Mouse (Mus musculus) kidney, postnatal 14 days (tissue): Measurements from ENCODE around the gene Gm21987.

Experiments used
- DNase-seq: peaks from one replicate; pipeline ENCODE4 v3.0.0; 2022; ENCODE audit warnings: mixed read lengths

Gene Gm21987

DNA sequence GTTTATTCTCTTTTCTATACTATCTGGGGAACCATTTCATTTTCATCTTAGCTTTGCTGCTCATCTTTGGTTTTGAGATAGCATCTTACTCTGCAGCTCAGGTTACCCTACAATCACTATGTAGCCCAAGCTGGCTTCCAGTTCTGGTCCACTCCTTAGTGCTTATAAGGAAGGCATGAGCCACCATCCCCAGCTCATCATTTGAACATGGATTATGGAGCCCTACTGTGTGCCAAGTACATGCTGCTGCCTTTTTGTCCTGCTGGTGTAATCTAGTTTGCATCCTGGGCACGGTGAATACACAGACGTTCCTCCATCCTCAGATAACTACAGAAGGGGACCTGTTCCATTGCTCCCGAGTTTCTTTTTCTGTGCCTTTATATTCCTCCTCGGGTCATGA is 26.0 kb downstream of the Gm21987 start:
- DNase-seq: no peak

DNA sequence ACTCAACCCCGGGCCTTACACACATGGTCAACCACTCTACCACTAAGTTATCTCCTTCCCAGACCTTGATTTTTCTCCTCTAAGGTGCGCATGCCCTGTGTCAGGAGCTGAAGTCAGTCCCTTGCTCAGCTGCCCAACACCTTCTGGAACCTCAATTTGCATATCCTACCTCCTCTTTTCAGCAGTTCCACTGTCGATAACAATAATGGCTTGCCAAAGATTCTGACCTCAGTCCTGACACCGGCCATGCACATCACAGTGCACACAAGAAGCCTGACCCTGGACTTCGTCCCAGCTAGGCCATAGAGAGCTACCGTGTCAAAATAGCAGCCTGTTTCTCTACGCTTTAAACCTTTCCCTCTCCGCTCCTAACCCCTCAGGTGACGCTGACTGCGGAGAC is 26.6 kb downstream of the Gm21987 start:
- DNase-seq: no peak

DNA sequence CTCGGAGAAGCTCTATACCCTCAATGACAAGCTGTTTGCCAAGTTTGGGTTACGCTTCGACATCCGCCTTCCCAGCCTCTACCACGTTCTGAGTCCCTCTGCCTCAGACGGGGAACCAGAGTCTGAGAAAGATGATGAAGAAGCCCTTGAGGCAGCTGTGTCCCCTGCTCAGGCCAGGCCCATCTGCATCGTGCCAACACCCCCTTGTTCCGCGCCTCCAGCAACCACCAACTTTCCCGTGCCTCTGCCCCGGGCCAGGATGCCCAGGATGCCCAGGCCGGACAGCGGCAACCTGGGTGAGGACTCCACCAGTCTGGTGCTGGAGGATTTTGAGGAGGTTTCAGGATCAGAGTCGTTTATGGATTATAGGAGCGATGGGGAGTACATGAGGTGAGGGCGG is 27.1 kb downstream of the Gm21987 start:
- DNase-seq: no peak

DNA sequence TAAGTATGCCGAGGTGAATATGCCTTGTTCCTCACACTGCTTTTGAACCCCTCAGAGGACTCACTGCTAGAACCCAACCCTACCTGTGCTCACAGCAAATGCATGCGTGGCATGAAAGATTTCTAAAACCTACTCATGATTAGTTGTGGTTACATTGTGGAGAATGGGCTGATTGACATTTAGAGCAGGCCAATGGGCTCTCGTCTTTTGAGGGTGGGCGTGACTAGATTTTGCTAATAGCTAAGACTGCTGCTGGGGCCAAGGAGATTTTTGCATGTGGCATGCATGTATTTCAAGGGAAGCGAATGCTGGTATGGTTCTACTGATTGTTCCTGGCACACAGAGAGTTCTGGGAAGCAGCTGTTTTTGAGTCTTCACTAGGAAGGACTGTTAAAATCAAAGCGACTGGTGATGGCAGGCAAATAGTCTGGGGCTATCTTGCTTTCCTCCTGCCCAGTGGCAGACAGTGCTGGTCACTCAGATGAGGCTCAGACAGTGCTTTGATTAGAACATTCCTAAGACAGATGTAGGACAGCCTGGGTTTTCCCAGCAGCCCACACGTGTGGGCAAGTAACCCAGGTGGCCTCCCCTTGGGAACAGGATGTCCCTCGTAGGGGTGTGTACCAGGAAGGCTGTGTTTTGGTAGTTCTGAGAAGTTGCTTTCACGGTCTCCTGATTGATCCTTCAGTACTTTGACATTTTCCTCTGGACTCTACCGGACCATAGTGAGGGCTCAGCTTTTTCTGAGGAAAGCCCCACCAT is 27.7 kb downstream of the Gm21987 start:
- DNase-seq: no peak

DNA sequence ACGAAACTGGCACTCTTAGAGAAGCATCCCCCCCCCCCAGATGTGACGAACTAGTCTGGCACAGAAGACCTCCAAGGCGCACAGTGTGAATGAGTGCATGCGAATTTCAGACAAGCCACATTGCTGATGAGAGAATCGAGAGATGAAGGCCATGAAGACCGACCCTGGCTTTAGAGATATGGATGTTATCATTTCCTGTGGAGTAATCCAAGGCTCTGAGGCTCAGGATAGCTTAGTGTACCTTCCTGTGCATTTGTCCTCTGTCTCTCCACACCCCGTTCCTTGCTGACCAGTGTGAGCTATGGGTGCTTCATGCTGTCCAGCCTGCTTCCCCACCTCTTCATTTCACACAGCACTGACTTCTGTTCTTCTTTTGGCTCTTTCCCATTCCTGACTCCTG is 28.3 kb downstream of the Gm21987 start:
- DNase-seq: no peak

DNA sequence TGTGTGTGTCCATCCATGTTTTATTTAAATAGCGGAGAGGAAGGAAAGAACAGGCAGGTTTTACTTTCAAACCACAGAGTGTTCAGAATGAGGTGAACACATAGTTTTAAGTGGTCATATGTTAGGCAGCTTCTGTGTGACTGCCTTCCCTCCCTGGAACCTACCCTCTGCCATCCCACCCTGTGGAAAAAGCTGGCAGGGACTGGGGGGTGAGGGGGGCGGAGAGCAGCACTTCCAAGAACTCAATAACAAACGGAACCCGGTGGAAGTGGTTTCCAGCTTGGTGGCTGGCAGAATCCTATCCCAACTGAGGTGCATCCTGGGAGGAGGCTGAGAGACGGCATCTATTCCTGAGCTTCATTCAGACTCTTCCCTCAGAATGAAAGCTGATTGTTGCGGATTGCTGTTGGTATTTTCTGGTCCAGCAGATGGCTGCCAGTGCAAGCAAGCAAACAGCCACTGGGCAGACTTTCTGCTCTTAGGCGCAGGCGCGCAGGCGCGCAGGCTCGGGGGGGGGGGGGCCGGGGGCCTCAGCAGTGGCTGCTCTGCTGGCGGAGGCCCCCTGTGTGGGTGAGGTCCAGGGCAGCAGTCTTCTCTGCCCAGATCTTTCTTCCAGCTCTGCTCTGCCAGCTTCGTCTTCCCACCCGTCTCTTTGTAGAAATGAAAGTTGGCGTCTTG is 29.5 kb downstream of the Gm21987 start:
- peak; percentile 68 for DNase-seq

DNA sequence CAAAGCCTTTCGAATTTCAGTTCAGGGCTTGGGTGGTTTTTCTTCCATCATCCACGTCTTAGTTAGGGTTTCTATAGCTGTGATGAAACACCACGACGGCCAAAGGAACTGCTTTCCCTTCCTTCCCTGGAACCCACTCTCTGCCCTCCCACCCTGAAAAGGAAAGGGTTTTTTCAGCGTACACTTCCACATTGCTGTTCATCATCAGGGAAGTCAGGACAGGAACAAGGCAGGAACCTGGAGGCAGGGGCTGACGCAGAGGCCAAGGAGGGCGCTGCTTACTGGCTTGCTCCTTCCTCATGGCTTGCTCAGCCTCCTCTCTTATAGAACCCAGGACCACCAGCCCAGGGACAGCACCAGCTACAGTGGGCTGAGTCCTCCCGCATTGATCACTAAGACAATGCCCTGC is 30.0 kb downstream of the Gm21987 start:
- peak; percentile 31 for DNase-seq

DNA sequence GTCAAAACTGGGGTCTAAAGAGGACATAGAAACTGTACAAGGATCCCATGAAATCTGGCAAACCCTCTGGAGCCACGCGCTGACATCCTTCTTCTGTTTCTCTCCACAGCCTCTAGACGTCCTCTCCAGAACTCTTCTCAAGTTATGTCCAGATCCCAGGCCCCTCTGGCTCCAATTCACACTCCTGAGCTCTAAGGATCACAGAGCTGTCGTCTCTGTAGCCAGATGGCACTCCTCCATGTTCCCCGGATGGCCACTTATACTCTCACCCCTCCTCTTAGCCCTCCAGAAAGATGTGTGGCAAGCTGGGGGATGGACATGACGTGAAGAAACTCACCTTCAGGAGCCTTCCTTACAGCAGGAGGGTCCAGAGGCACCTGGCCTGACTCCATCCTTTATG is 30.7 kb downstream of the Gm21987 start:
- no peak for DNase-seq

DNA sequence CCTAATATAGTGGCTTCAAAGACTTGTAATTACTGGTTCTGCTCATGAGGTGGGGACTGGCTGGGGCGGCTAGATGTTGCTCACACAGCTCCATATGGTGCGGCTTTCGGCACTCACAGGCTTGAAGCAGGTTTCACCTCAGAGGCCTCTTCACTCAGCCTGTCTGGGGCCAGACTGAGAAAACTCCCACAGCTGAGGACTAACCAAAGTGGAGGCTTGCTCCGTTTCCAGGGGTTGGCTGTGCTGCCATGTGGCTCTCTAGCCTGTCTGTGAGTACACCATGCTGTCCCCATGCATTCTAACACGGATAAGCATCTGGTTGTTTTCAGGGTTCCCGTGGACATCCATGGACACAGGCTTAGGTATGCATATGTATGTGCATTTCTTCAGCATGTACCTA is 31.8 kb downstream of the Gm21987 start:
- no peak for DNase-seq

DNA sequence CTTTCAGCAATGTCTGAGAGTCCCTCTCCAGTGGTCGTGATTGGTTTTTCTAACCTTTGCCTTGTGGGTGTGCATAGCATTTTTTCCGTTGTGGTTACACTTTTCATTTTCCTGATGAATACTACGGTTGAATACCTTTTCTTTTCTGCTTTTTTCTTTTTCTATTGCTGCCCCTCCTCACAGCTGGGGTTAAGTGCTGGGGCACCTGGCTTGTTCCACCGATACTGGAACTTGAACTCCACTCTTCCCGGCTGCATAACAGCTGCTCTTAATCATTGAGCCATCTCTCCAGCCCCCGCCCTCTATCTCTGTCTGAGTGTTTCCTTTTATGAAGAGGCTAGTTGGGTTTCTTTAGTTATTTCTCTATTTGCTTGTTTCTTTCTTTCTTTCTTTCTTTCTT is 32.2 kb downstream of the Gm21987 start:
- no peak for DNase-seq

DNA sequence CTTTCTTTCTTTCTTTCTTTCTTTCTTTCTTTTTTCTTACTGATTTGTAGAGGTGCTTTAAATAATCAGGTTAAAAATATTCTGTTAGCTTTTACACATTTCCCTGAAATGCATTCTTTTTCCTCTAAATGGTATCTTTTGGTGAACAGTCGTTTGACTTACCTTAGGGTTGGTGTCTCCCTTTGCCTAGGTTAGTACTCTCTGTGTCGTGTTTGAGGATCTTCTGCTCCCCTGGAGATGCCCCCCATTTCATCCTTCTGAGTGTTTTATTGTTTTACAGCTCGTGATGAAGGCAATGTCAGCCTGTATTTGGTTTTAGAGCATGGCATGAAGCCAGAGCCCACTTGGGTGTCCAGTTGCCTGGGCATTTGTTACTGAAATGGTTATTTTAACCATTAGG is 32.7 kb downstream of the Gm21987 start:
- no peak for DNase-seq

DNA sequence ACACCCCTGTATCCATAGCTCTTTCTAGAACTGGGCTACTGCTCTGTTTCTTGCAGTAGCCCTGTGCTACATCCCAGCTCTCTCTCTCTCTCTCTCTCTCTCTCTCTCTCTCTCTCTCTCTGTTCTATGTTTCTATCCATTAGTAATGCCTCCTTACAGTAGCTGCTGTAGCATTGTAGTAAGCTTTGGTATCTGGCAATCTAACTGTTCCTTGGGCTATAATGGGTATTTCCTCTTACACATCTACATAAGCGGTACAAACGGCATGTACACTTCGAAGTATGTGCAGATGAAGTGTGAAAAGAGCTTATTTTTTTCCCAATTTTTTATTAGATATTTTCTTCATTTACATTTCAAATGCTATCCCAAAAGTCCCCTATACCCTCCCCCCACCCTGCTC is 33.1 kb downstream of the Gm21987 start:
- no peak for DNase-seq

DNA sequence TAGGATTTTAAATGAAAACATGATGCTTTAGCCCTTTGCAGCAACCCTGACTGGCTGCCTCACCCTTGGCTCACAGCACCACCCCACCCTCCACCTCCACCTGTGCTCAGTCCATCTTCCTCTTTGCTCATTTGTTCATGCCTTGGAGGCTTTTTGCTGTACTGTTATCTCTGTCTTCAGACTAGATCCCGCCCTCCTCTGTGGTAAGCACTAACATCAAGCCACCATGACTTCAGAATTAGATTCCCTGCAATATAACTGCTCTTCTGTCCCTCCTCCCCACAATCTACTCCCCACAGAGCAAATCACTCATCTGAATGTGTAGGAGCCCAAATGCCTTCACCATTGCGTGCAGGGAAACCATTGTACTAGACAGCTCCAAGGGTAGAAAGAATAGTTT is 36.8 kb downstream of the Gm21987 start:
- no peak for DNase-seq

DNA sequence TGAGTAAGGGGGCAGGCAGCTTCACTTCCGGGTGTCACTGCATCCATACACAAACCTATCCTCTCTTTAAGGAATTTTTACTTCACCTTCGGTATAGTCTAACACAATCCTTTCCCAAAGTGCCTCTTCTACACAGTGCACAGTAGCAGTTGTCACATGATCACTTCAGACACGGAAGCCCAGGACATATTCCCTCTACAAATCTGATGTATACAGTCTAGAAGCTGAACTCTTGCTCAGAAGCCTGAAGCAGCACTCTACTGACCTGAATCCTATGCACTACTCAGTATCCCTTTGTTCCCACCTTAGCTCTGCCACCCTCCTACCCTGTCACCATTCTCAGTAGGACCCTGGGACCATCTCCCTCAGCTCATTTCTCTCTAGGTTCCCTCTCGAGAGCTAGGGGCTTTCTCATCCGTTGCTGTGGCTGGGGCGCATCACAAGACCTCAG is 38.4 kb downstream of the Gm21987 start:
- DNase-seq: no peak

DNA sequence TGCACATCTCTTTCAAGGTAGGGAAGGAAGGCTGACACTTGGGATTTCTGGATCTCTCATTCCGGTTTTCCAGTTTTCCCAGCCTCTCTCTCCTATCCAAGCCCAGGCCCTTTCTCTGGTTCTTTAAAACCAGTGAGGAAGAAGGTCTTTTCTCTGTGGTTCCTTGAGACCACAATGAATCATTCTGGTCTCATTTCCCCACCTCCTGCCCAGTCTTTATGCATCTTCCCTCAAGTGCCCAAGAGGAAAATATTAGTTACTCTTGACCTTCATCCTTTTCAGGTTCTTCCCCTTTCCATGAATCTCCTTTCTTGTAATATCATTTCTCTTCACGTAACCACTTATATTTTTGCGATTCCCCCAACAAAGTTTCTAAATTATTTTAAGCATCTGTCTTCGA is 38.9 kb downstream of the Gm21987 start:
- no peak for DNase-seq

DNA sequence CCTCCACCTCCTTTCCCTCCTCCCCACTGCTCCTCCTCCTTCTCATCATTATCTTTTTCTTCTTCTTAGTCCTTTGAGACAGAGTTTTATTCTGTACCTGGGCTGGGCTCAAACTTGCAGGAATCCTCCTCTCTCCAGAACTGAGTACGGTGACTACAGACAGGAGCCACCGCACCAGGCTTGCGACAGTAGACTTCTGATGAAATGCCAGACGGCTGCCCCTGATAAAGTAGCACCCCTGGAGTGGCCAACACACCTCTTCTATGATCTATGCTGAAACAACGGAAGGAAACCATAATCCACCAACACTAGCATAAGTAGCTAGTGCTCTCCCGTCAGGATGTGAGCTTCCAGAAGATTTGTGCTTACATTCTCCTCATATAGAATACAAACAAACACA is 40.5 kb downstream of the Gm21987 start:
- DNase-seq: no peak

DNA sequence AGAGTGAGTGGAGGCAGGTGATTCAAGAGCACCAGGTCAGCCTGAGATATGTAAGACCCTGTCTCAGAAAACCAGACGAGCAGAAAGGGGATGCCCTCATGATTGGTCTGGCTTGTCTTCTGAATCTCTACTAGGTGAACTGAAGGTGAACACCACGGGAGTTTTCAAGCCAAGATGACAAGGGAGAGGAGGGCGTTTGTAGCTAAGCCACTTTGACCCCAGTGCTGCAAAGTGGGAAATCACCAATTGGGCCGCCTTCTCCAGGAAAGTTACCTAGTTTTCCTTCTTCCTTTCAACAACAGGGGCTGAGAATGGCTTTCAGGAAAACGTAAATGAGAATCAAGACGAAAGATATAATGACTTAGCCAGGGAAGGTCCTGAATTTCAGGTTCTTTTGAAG is 41.9 kb downstream of the Gm21987 start:
- DNase-seq: no peak

DNA sequence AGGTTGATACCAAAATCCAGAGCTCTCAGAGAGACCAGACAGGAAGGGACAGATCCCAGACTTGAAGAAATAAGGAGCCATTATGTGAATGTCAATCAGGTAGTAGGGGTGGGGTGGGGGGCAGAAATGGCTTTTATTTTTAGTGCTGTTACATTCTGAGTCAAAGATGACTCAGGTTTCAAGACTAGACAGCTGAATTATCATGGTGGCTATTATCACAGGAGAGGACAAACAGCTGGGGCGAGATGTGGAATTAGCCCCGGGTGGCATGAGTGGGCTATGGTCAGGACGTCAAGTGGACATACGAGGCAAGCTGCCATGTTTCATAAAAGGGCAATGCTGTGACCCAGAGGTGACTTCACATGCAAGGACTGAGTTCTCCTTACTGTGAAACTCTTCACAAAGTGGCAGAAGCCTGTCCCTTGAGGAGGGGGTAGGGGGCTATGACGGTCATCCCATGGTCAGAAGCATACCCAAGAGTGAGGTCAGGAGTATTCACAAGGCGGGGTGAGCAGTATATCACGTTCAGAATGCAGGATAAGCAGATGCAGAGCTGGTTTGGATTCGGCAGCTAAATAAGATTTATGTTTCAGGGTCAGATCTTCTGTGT is 42.5 kb downstream of the Gm21987 start:
- DNase-seq: no peak

DNA sequence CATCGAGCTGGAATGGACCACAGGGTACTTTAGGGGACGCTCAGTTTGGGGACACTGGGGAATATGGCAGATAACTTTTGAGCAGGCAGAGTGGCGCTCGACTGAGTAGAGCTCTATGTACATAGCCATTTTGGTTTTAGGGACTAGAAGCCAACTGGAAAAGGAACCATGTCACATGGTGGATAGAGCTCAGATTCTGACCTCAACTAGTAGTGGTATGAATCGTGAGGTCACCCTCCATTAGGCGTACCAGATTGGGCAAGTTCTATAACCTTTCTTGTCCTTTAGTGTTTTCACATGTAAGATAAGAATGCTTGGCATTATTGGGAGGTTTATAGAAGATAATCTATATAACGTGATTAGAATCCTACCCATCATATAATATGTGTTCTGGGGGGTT is 43.5 kb downstream of the Gm21987 start:
- no peak for DNase-seq

DNA sequence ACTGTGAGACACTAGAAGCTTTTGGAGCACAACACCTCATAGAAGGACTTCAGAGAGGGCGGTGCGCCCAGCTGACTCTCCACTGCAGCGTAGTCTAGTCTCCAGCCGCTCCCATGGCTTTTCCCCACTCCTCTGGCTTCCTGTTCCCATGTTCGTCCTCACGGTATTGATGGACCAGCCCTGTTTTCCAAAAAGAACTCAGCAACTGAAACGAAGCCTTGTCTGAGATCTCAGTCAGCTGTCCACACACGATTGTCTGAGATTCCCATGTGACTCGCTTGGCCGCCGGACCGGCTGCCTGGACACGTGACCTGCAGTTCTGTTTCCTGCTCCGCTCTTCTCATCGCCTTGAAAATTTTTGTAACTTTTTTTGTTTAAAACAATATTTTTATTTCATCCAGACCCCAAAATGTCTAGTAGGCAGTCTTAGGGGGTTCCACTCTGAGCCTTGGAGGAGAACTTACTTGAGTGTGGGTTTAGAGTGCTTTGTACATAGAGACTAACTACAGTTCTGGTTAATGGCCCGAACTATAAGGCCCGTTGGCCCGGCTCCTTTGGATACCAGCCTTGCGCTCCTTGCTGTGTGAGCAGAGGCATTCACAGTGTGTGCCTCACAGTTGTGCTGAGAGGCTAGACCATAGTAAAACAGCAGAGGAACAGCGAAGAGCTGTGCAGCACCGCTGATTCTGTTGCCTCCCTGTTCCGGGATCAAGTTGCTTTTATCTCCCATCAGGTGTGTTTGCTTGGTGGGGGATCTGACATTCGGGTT is 45.5 kb downstream of the Gm21987 start:
- peak; percentile 59 for DNase-seq

DNA sequence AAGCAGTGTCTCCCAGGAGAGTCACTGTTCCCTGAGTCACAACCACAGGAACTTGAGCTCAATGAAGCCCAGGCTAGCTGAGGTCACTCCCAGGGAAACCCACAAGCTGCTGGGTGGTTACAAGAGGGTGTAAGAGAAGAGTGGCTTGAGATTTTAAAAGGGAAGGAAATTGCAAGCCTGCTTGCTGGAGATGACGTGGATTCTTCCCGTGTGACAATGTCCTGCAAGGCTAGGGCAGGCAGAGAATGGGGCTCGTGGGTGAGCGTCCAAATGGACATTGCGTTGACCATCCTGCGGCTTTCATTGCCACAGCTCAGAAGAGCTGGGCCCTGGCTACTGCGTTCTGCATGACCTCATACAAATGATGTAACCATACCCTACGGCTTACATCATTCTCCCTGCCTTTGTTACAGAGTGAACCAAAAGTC is 47.4 kb downstream of the Gm21987 start:
- DNase-seq: no peak

DNA sequence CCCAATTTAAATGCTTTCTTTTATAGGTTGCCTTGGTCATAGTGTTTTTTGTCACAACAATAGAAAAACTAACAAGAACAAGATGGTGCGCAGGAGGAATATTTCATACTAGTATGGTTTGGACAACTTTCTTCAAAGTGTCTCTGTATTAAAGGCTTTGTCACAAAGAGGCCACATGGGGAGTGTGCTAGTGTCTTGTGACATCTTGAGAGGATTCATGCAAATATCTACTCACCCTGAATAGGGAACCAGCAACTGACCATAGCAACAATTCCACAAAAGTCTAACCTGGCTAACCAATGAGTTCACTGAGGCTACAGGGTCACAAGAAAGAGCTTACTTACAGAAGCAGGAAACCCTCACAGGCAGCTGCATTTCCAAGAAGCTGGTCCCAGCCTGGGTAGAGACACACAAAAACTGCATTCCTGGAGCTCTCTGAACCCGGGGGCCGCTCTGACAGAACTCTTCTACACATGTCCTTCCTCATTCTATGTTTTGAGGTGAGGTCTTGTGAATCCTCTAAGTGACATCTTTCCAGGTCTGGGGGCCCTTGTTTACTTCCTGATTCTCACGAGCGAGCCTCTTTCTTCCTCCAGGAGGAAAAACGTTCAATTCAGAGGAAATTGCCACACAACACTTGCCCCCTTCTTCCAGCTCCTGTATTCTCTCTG is 48.4 kb downstream of the Gm21987 start:
- DNase-seq: no peak

DNA sequence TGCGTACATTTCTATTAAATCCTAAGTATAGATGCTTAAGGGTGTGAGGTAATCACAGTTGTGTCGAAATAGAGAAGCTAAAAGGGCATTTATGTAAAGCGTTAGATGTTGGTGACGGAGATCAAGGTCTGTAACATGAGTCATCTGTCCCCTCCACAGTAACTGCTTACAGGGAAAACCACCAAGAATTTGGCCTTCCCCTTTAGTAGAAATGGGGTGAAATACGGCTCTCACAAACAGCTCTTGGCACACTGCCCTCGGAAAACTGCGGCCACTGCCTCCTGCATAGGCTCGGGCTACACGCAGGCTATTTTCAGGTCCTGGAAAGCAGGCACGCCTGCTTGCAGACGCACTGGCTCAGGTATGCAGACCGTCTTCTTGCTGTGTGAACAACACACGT is 49.3 kb downstream of the Gm21987 start:
- DNase-seq: peak; percentile 73
